Mouse (Mus musculus) regulatory T cell (primary cell): ENCODE measurements around the gene Plxnb2.

Experiments used
- in situ Hi-C: fragments of 300-600 bp; cut with MboI, MseI; formaldehyde crosslinking; loops from one replicate; pipeline ENCODE4 v1.15.1; 2025; ENCODE audit warnings: high pct_unique_total_duplicates

Plxnb2 gene

DNA sequence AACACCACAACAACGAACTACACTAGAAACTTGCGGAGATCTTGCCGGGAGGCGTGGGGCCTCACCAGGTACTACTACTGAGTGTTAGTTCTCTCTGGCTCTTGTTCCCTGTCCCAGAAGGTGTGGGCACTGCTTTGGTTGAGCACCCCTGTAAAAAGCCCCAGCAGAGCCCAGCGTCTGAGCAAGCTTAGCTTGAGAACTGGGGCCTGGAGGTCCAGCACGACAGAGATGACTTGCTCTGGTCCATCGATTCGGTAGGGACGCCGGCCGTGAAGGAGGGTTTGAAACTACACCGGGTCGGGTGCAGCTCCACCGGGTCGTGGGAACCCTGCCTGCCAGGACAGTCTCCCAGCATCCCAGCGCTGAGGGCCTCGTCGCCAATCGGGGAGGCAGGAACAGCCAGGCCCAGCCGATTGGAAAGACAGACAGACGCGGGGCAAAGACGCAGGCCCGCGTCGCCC lies 477 bp downstream of the Plxnb2 start:
- in situ Hi-C loops, result no loop called here

GRCm38 (mm10) chr15:89179630-89179964 lies 991 bp downstream of the Plxnb2 start:
- in situ Hi-C loops, result no loop called here

GRCm38 (mm10) chr15:89178954-89179629 lies 1.5 kb downstream of the Plxnb2 start:
- in situ Hi-C loops, result no loop called here

- in situ Hi-C loops, result no loop called here
Measured at GRCm38 (mm10) chr15:89178260-89178860, 2.2 kb downstream of the Plxnb2 start.

DNA sequence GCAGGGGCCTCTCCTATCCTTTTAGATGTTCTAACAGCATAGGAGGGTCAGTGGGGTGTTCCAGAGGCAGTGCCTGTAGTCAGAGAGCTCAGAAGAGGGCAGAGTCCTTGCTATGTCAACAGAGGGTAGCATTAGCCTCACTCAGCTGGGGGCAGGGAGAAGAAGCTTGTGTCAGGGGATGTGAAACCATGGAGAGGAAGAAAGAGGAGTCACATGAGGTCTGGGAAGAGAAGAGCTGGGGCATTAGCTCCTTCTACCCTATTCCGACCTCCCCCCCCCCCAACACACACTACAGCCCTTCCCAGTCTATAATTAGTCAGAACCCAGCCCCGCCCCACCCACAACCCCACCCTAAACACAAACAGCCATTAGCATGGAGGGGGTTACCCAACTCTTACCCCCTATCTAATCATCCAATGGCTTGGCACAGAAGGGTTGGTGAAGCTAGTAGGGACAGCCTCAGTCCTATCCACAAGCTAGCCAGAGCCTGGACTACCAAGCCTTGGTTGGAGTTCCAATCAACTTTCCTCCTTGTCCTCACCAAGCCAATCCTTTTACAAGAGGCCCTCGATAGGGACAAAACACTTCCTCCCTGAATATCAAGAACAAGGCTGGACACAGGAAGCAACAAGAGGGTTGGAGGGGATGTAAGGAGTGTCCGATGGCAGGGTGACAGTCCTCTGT lies 2.9 kb downstream of the Plxnb2 start:
- in situ Hi-C loops, result no loop called here

GRCm38 (mm10) chr15:89177121-89177520 lies 3.5 kb downstream of the Plxnb2 start:
- in situ Hi-C loops, result no loop called here

GRCm38 (mm10) chr15:89175411-89176155 lies 5.0 kb downstream of the Plxnb2 start:
- in situ Hi-C loops, result no loop called here

DNA sequence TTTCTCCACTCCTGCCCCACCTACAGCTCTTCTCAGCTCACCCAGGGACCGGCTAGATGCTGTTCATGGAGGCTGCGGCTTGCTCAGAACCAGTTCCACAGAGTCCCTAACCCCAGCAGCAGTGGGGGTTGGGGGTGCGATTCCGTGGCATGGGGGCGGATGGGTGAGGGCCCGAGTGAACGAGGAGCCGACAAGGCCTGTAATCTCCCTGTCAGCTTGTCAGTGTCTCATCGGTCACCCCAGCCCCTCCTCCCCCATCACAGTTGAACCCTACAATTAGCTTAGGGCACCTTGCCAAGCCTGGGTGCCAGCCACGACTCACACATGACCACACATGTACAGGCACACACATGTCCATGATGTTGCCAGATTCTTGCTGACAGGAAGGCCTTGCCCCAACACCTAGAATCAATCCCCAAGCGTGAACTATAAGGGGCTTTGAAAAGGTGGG lies 5.7 kb downstream of the Plxnb2 start:
- in situ Hi-C loops, result no loop called here

GRCm38 (mm10) chr15:89173906-89174214 lies 6.7 kb downstream of the Plxnb2 start:
- in situ Hi-C loops, result no loop called here

DNA sequence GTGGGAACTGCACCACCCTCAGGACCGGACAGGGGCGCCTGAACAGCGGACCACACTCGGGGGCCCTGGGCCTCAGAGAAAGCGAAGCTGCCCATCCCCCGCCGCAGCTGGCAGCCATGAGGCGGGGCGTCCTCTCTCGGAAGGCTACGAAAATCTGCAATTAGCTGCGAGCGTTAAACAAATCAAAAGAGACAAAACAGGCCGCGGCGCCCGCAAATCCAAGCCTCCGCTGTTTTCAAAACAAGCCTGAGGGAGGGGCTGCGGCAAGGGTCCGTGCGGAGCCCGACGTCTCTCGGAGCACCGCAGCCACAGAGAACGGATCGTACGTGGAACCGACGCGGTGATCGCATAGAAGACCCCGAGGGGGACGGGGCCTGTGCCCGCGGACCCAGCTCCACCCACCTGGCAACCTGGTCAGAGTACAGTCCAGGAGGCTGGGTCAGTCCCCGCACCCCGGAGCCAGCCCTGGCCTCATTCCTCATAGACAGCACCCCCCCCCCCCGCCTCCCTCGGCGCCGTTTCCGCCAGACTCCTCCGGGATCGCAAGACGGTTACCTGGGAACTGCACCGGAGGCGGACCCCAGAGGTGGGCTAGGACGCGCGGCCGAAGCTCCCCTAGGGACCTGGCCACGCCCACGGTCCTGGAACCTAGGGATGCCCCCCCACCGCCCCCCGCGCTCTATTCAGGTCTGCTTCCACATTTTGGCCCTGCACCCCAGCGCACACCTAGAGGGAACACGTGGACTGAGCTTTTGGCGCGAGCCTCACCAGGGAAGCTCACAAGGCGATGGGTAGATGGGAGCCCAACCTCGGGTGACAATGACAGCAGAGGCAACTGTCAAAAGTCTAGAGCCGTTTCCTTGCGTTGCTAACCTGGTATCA lies 7.3 kb downstream of the Plxnb2 start:
- in situ Hi-C loops, result no loop called here

DNA sequence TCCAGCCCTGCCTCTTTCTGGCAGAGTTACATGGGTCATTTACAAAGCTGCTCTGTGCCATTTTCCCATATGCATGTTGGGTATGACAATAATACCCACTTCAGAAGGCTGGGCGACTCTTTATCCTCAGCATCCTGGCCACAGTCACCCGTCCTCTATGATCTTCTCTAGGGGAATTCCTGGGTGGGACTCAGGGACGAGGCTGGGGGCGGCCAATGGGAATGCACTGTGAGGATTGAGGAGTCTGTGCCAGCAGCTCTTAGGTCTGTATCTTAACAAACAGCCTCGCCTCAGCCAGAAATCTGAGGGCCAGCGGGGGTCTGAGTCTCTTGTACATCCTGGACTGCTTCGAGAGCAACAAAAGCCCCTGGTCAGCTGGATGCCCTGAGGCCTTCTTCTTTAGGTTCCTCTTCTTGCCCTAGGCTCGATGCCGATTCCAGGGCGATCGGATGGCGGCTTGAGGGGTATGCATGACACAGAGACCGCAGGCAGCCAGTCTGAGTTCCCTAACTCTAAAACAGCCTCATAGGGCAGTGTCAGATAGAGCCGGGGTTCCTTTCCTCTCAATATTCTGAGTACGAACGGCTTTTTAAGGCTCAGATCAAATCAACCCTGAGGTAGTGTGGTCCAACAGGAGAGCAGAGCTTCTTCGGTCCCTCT lies 8.2 kb downstream of the Plxnb2 start:
- in situ Hi-C loops, result no loop called here

DNA sequence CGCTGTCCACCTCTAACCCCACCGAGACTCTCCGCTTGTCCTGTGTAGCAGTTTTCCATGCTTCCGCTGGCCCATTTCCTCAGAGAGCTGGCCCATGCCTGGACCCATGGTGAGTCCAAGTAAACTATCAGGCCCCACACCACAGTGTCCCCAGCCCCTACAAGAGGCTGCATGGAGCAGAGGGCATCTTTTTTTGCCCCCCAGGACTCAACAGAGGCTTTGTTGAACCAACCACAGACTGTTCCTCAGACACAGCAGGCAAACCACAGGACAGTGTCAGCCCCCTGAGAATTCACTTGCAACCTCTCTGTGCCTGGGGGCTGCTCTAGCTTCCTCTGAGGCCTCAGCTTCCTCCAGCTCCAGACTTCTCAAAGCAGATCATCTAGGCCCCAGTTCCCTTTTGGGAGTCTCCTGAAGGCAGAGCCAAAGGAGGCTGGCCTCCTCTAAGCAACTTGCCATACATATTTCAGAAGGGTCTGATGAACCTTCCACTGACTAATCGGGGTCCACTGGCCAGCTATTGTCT lies 9.0 kb downstream of the Plxnb2 start:
- in situ Hi-C loops, result no loop called here

- in situ Hi-C loops, result no loop called here
Measured at GRCm38 (mm10) chr15:89170102-89170501, 10.5 kb downstream of the Plxnb2 start.

DNA sequence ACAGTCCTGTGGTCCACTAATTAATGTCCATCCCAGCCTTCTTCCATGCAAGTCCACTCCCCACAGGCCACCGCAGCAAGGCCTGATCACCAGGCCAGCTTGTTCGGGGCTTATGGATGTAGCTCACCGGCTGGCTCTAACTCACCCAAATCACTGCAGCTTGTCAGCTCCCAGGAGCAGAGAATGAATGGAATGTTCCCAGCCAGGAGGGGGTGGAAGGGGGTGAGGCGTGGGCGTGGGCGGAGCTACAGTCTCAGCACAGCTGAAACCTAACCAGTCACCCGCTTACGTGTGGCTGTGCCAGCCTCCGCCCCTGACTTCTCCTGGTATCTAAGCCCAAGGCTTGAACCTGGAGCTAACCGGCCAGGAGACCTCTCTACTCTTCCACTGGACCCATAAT lies 11.2 kb downstream of the Plxnb2 start:
- in situ Hi-C loops, result no loop called here

- in situ Hi-C loops, result no loop called here
Measured at GRCm38 (mm10) chr15:89168922-89169321, 11.7 kb downstream of the Plxnb2 start.

DNA sequence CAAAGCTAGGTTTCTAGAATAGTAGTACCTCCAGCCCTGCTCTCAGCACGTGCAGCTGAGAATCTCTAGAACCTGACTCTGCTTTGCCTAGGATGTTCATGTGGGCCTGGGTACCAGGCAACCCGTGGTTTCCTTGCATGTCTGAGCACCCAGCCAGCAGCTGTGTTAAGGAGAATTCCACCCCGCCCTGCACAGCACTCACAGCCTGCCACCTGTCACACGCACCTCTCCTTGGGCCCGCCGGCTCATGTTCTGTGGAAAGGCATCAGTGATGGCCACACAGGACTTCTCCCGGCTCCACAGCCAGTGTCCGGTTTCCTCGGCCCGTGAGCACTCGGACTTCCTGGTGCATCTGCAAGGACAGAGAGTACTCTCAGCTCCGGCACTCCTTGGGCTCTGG lies 15.1 kb downstream of the Plxnb2 start:
- in situ Hi-C loops, result no loop called here

DNA sequence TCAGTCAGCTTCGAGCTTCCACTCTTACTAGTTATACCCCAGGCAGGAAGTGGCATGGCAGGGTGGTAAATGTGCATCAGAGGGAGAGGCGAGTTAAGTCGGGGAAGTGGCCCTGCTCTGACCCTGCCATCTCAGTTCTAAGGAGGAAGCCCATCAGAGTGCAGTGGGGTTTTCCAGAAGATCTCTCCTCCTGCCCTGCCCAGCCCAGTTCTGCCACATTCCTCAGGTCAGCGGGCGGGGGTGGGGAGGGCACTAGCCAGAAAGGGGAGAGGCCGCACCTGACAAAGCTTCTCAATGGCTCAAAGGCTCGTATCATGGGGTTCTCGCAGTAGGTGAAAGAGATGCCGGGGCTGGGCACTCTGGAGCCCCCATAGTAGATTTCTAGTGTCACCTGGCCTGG lies 19.2 kb downstream of the Plxnb2 start:
- in situ Hi-C loops, result no loop called here

GRCm38 (mm10) chr15:89158516-89158915 lies 22.1 kb downstream of the Plxnb2 start:
- in situ Hi-C loops, result no loop called here

- in situ Hi-C loops, result no loop called here
Measured at GRCm38 (mm10) chr15:89157954-89158353, 22.6 kb downstream of the Plxnb2 start.

GRCm38 (mm10) chr15:89152312-89152711 lies 28.3 kb downstream of the Plxnb2 start:
- in situ Hi-C loops, result no loop called here

DNA sequence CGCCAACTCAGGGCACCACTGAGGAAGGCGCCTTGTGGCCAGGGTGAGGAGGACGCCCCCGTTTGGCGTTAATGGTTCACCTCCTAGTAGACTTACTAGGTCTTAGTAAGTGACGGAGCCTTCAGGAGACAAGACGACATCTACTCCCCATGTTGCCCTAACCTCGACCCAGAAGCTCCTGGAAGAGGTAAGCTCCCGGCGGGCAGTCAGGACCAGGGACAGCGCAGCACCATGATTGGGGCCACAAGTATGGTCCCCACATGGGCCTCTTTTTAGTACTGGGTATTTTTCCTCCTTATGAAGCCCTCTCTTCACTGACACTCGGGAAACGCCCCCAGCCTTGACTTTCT lies 30.6 kb downstream of the Plxnb2 start:
- in situ Hi-C loops, result no loop called here
